In the genomic region with DNA sequence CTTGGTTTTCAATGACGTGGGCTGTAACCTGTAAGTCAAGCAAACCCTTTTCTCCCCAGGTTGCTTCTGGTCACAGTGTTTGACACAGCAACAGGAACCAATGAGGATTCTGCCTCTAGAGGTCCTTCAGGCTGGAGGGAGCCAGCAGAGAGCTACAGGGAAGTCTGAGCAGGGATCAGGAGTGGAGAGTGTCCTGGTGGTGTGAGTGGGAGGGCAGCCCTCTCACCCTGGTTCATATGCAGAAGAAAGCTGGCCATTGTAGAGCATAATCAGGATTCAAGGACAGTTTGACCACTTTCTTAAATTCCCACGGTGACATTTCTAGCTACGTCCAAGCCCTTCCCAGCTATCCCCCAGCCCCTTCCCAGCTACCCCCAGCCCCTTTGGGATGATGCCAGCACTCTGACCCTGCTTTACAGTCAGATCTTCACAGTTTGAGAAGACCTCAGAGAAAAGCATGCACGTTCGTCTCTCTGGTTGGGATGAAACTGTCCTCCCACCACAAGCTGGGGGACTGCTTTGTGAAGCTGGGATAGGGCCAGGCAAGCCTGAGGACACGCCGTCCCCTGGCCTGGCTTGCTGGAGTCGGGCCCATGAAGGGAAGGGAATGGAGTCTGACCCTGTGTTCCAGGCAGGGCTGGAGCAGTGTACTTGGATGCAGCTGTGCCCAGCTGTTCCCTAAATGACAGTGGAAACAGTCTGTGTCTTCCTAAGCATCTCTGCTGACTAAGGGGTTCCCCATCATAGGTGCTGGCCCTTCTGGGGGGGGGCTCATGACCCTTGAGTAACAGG, we compare ENCODE assay signal across 10 mouse cellular contexts. TPM values are rescaled to one million over a fixed set of nuclear protein-coding genes. Genes with fewer than 3 reads are reported as not detected.
DNase-seq lines count a peak whose midpoint lies in the region; ATAC-seq and TF ChIP-seq lines count a peak whose summit lies in the region.
"Had no signal": no experiment of that assay in that cellular context is flagged by ENCODE, and none has a peak within 500 bp of the region (broad histone marks: within the 10 kb centered on the region; RNA-seq: fewer than 3 reads in every experiment).

No protein-coding gene starts in this region.

- peak overlapping the region; percentile 18; the same call in 1 of the 2 replicates for H3K27ac ChIP-seq in layer of hippocampus, adult 2 months
- H3K27ac ChIP-seq in kidney, embryonic 15.5 days: peak overlapping the region; percentile 49
- H3K27ac ChIP-seq: limb, embryonic 13.5 days had no signal

- WGBS in kidney, embryonic 15.5 days: 53% methylated on average over 8 of the region's 8 CpGs

- no peak for DNase-seq in layer of hippocampus, adult 2 months (ENCODE audit: low spot score in 2 of 2)
- DNase-seq in layer of hippocampus, adult 18-20 months (ENCODE audit: low spot score in 2 of 2): no peak
- peak; percentile 88 for DNase-seq in heart, adult 8-10 months (ENCODE audit: low spot score)
- DNase-seq in lung, postnatal 4 days: peak; percentile 72 to 92
- DNase-seq in c-Kit-positive CD71-positive TER-119-positive erythroid progenitor cells, embryonic 14.5 days (ENCODE audit: low spot score): no peak
- DNase-seq in left cerebral cortex, postnatal 36 days (ENCODE audit: low spot score in 2 of 2): no peak
- no peak for DNase-seq in neural tube, embryonic 10.5 days (ENCODE audit: extremely low spot score, low spot score)

- no peak; the same call in 1 of the 2 replicates for ATAC-seq in kidney, embryonic 15.5 days (replicated peaks; ENCODE audit: low FRiP score)

- no peak overlapping the region for H3K4me3 ChIP-seq in layer of hippocampus, adult 2 months
- H3K4me3 ChIP-seq in kidney, embryonic 15.5 days (replicated peaks): no peak overlapping the region
- H3K4me3 ChIP-seq: limb, embryonic 13.5 days; myocyte had no signal

- H3K4me2 ChIP-seq in kidney, embryonic 15.5 days: no peak overlapping the region
- H3K4me2 ChIP-seq: limb, embryonic 13.5 days had no signal

- peaks cover 3% of the 10 kb centered on the region; the same call in 1 of the 2 replicates for H3K4me1 ChIP-seq in kidney, embryonic 15.5 days
- H3K4me1 ChIP-seq: limb, embryonic 13.5 days had no signal

- no peaks in the 10 kb centered on the region for H3K36me3 ChIP-seq in kidney, embryonic 15.5 days
- H3K36me3 ChIP-seq: limb, embryonic 13.5 days had no signal

- no peak overlapping the region for H3K9ac ChIP-seq in kidney, embryonic 15.5 days
- H3K9ac ChIP-seq: limb, embryonic 13.5 days had no signal

- intact Hi-C loops in left cerebral cortex, postnatal 36 days (cut with DNase I): no loop called here

- no peak for TF ChIP-seq CTCF in layer of hippocampus, adult 2 months (conservative IDR thresholded peaks at IDR 0.05)

- H3K9me3 ChIP-seq in kidney, embryonic 15.5 days (replicated peaks): no peaks in the 10 kb centered on the region
- H3K9me3 ChIP-seq: limb, embryonic 13.5 days had no signal

- H3K27me3 ChIP-seq in kidney, embryonic 15.5 days: no peaks in the 10 kb centered on the region
- H3K27me3 ChIP-seq: limb, embryonic 13.5 days had no signal

RNA-seq across cellular contexts. Expression of a gene that starts 18.4 kb away (rescaled TPM):
- total RNA-seq in layer of hippocampus, adult 2 months (2021): 10 to 100 TPM; 38.4 to 42.3 TPM
- 10 to 100 TPM; 31.7 to 34.6 TPM for total RNA-seq in layer of hippocampus, adult 18-20 months (2021)
- 1 to 10 TPM in 1 of 4 experiments, under 1 TPM in 3; 0.27 to 1.5 (median 0.56) TPM for total RNA-seq in heart, adult 8-10 months (2022)
- polyA plus RNA-seq in kidney, embryonic 15.5 days (2015; fragmentation: Nextera tagmentation; extraction: Ambion mirVana): 0.31 and 0.96 TPM in 2 replicates
- 10 to 100 TPM; 32.2 to 32.4 TPM for total RNA-seq in left cerebral cortex, postnatal 36 days (2021)

RNA-seq across cellular contexts. Expression of a gene that starts 25.8 kb away (rescaled TPM):
- total RNA-seq in layer of hippocampus, adult 2 months (2021): under 1 TPM; 0.51 to 0.71 TPM
- under 1 TPM; 0.69 to 0.91 TPM for total RNA-seq in layer of hippocampus, adult 18-20 months (2021)
- not detected for total RNA-seq in heart, adult 8-10 months (2022)
- 3.4 and 5.3 TPM in 2 replicates for polyA plus RNA-seq in kidney, embryonic 15.5 days (2015; fragmentation: Nextera tagmentation; extraction: Ambion mirVana)
- total RNA-seq in left cerebral cortex, postnatal 36 days (2021): under 1 TPM in 1 of 2 experiments, not detected in 1; 0.44 TPM

RNA-seq across cellular contexts. Expression of a gene that starts 33.0 kb away (rescaled TPM):
- 10 to 100 TPM; 12.8 to 18.1 TPM for total RNA-seq in layer of hippocampus, adult 2 months (2021)
- 10 to 100 TPM; 13.2 to 13.7 TPM for total RNA-seq in layer of hippocampus, adult 18-20 months (2021)
- total RNA-seq in heart, adult 8-10 months (2022): 1 to 10 TPM; 4.4 to 6.6 (median 5.1) TPM
- polyA plus RNA-seq in kidney, embryonic 15.5 days (2015; fragmentation: Nextera tagmentation; extraction: Ambion mirVana): 1.3 and 1.7 TPM in 2 replicates
- 10 to 100 TPM; 22.0 to 22.2 TPM for total RNA-seq in left cerebral cortex, postnatal 36 days (2021)

RNA-seq across cellular contexts. Expression of a gene that starts 36.4 kb away (rescaled TPM):
- total RNA-seq in layer of hippocampus, adult 2 months (2021): 10 to 100 TPM; 45.0 to 47.0 TPM
- total RNA-seq in layer of hippocampus, adult 18-20 months (2021): 10 to 100 TPM; 39.3 to 43.6 TPM
- 10 to 100 TPM; 44.4 to 51.6 (median 48.5) TPM for total RNA-seq in heart, adult 8-10 months (2022)
- polyA plus RNA-seq in kidney, embryonic 15.5 days (2015; fragmentation: Nextera tagmentation; extraction: Ambion mirVana): 61.0 and 66.1 TPM in 2 replicates
- total RNA-seq in left cerebral cortex, postnatal 36 days (2021): 10 to 100 TPM; 41.5 to 50.0 TPM

Comparison
In these comparisons a context has a peak if more than half of its experiments do, and no peak if none do; other contexts are left out.
1. DNase-seq: peak in heart, adult 8-10 months (single experiment) and lung, postnatal 4 days (2 of 2); none in layer of hippocampus, adult 2 months (0 of 2), layer of hippocampus, adult 18-20 months (0 of 2), c-Kit-positive CD71-positive TER-119-positive erythroid progenitor cells, embryonic 14.5 days (single experiment), left cerebral cortex, postnatal 36 days (0 of 2) and neural tube, embryonic 10.5 days (single experiment).
2. RNA of a gene that starts 18.4 kb away (total RNA-seq): 38.4 to 42.3 TPM in layer of hippocampus, adult 2 months, 31.7 to 34.6 TPM in layer of hippocampus, adult 18-20 months and 32.2 to 32.4 TPM in left cerebral cortex, postnatal 36 days; 0.27 to 1.5 TPM in heart, adult 8-10 months; every median in the first group is over 10 times any median in the second.